Mouse (Mus musculus) liver, embryonic 18 days (tissue): ENCODE results near the gene Emc7. TPM values are rescaled to one million over a fixed set of nuclear protein-coding genes. Genes with fewer than 3 reads are reported as not detected.

Experiments
- polyA plus RNA-seq: library from polyadenylated mRNA; depleted of rRNA; stranded (reverse); fragments of >200 nt; gene quantifications from 2 replicates; pipeline ENCODE4 v1.2.3, GENCODE M21; 2012; rRNA removed

Gene Emc7
- polyA plus RNA-seq = 7.9 TPM in 2 replicates

DNA sequence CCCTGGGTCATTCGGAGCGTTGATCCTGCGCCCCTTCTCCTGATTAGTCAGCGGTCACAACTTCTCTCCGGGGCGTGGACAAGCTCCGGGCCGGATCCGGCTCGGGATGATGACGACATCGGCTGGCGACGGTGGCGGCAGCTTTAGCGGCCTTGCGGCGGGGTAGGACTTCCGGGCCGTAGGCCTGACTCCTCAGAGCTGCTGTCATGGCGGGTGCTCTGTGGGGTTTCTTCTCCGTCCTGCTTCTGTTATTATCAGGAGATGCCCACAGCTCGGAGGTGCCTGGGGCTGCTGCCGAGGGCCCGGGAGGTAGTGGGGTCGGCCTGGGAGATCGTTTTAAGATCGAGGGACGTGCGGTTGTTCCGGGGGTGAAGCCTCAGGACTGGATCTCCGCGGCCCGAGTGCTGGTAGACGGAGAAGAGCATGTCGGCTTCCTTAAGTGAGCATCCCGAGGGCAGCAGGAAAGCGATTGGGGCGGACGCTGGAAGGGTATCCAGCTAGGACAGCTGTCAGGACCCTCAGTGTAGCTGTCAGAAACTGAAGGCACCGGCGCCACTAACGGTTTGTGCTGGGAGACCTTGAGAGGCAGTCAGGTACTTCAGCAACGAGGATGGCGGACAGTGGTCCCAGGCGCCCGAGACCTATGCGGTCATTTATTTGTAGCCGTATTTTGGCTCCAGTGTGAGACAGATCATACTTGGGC, at the start of gene Emc7:
Gene Emc7 (plus strand): TSS at position 136 of the 703 bp plus-strand sequence.

GRCm38 (mm10) chr2:112480669-112481068, 25.9 kb downstream of the Emc7 start, which contains the start of gene Chrm5:
Gene Chrm5, minus strand, starts transcription at chr2:112480769.

DNA sequence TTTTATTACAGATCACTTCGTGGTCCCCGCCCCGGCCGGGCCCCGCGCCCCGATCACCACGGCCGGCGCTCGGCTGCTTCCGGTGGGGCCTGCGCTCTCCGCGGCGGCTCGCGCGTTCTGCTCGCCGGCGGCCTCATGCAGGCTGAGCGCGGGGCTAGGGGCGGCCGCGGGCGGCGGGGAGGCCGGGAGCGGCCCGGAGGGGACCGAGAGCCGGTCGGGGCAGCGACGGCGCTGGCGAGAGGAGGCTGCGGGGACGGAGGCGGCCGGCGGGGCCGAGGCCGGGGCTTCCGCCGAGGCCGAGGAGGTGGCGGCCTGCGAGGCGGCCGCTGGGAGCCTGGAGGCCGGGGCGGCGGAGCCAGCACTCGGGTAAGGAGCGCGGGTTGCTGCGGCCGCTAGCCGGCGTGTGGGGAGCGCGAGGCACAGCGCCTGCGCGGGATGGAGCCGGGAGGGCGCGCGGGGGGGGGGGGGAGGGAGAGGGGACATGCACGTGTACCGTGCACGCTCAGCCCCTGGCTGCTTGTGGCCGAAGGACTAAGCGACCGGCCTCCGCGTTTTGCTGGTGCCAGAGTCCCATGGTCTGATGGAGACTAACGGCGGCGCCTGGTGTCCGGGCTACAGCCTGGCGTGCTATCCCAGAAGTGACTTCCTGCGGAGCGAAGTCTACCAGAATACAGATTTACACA, 38.2 kb downstream of the Emc7 start, which contains the start of gene Aven:
Gene Aven (plus strand): TSS at position 109 of the 683 bp plus-strand sequence.

Other genes starting within 250 kb of the Emc7 start
- gene Lpcat4, start 215.5 kb upstream of the Emc7 start, polyA plus RNA-seq = 3.2 and 3.9 TPM in 2 replicates
- not detected in 2 replicates for gene Nutm1, start 195.7 kb upstream of the Emc7 start, polyA plus RNA-seq
- gene Nop10, start 193.1 kb upstream of the Emc7 start, polyA plus RNA-seq = 87.3 and 103 TPM in 2 replicates
- 11.2 and 12.0 TPM in 2 replicates for gene Slc12a6, start 189.2 kb upstream of the Emc7 start, polyA plus RNA-seq
- 0.02 TPM in 1 of 2 replicates, not detected in the other for gene Gm21985, start 188.7 kb upstream of the Emc7 start, polyA plus RNA-seq
- gene Emc4, start 87.0 kb upstream of the Emc7 start, polyA plus RNA-seq = 42.2 and 43.2 TPM in 2 replicates
- gene Katnbl1, start 75.8 kb upstream of the Emc7 start, polyA plus RNA-seq = 4.6 and 5.0 TPM in 2 replicates
- gene Chrm5, start 25.8 kb downstream of the Emc7 start, polyA plus RNA-seq = not detected in 2 replicates
- gene Aven, start 38.0 kb downstream of the Emc7 start, polyA plus RNA-seq = 5.4 and 6.0 TPM in 2 replicates